Mouse (Mus musculus) testis, adult 2 months (tissue): Measurements from ENCODE around the gene Sdhb. TPM values are rescaled to one million over a fixed set of nuclear protein-coding genes. Genes with fewer than 3 reads are reported as not detected.

Experiments used
- H3K27ac ChIP-seq: fragments of 200-500 bp; 2 replicates; pipeline ENCODE4 v1.5.1; 2012; ENCODE audit warnings: low read depth, low read length; ENCODE audit not compliant: control insufficient read depth, insufficient read depth
- H3K27me3 ChIP-seq: fragments of 200-500 bp; 2 replicates; pipeline ENCODE4 v1.6.1; 2012; ENCODE audit warnings: mild to moderate bottlenecking, low read length, moderate library complexity; ENCODE audit not compliant: control insufficient read depth, insufficient read depth
- H3K36me3 ChIP-seq: fragments of 200-500 bp; 2 replicates; pipeline ENCODE4 v1.6.1; 2012; ENCODE audit warnings: mild to moderate bottlenecking, low read length; ENCODE audit not compliant: control insufficient read depth, insufficient read depth
- H3K4me1 ChIP-seq: fragments of 200-500 bp; 2 replicates; pipeline ENCODE4 v1.6.1; 2012; ENCODE audit warnings: low read length; ENCODE audit not compliant: control insufficient read depth, insufficient read depth
- H3K4me3 ChIP-seq: fragments of 200-500 bp; 2 replicates; pipeline ENCODE4 v1.5.1; 2012; ENCODE audit warnings: low read depth, mild to moderate bottlenecking, low read length, moderate library complexity, mixed read lengths; ENCODE audit not compliant: control insufficient read depth
- CTCF ChIP-seq: fragments of 200-500 bp; IDR thresholded peaks from 2 replicates; pipeline ENCODE4 v1.5.1; 2012; ENCODE audit warnings: low read depth, mild to moderate bottlenecking, inconsistent platforms, low read length, moderate library complexity; ENCODE audit not compliant: control insufficient read depth, insufficient read depth, insufficient replicate concordance
- POLR2A ChIP-seq: fragments of 200-500 bp; IDR thresholded peaks from 2 replicates; pipeline ENCODE4 v1.6.1; 2012; ENCODE audit warnings: low read depth, mild to moderate bottlenecking, inconsistent platforms, low read length, moderate library complexity; ENCODE audit not compliant: control insufficient read depth
- polyA plus RNA-seq: library from polyadenylated mRNA; depleted of rRNA; stranded (reverse); fragments of >200 nt; gene quantifications from 2 replicates; pipeline ENCODE4 v1.2.3, GENCODE M21; 2012

Gene Sdhb
- polyA plus RNA-seq, 1 experiment, result 97.1 TPM

DNA sequence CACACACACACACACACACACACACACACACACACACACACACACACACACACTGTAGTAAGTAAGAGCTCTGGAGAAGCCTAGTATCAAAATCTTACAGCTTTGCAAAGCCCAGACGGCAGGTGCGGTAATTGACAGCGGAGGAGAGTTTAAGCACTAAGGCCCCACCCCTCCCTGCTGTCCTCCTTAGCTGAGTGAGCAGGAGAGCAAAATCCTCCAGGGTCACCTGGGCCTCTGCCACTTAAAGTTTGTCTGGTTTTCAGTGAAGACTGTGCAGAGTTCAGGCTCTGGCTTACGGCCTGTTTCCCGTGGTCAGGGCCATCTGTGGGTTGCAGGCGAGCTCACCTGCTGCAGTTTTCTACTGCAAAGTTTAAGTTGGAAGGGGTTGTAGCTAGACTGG, 12.5 kb upstream of the Sdhb start:
- TF ChIP-seq POLR2A, result no peak
- TF ChIP-seq CTCF, result no peak
- Histone ChIP-seq H3K4me1 (no peaks in the 10 kb centered on the region), H3K4me3 (no peak overlapping the region), H3K27me3 (no peaks in the 10 kb centered on the region), H3K27ac (no peak overlapping the region), H3K36me3 (no peaks in the 10 kb centered on the region)

DNA sequence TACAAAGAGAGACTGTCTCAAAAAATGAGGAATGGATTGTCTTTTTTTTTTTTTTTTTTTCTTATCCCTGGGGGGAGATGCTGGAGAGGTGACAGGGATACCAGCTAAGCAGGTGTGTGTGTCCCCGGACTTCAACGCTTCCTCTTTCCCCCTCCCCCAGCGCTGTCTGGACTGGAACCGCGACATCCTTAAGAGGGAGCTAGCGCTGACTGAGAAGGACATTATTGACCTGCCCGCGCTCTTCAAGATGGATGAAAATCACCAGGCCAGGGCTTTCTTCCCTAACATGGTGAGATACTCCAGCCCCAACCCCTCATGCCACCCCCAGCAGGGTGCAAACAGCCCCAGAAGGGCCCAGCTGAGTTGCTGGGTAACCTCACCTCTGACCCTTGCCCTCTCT, 12.0 kb upstream of the Sdhb start:
- TF ChIP-seq POLR2A (no peak), CTCF (no peak)

DNA sequence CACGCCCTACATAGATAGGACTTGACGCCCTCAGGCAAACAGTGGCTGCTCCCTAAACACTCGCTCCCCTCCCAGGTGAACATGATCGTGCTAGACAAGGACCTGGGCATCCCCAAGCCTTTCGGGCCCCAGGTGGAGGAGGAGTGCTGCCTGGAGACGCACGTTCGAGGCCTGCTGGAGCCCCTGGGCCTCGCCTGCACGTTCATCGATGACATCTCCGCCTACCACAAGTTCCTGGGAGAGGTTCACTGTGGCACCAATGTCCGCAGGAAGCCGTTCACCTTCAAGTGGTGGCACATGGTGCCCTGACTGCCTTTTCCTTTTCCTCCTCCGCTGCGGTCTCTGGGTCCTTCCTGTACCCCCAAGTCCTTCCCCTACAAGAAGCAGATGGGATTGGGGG, 11.4 kb upstream of the Sdhb start:
- no peak for TF ChIP-seq CTCF
- no peak for TF ChIP-seq POLR2A
- no peak overlapping the region for H3K4me3 ChIP-seq
- H3K27me3 ChIP-seq, result no peaks in the 10 kb centered on the region
- no peak overlapping the region for H3K27ac ChIP-seq
- H3K36me3 ChIP-seq, result no peaks in the 10 kb centered on the region
- no peaks in the 10 kb centered on the region for H3K4me1 ChIP-seq

More for the DNA sequence above, 12.0 kb upstream of the Sdhb start:
- no peaks in the 10 kb centered on the region for H3K36me3 ChIP-seq
- H3K27ac ChIP-seq, result no peak overlapping the region
- no peaks in the 10 kb centered on the region for H3K4me1 ChIP-seq
- no peaks in the 10 kb centered on the region for H3K27me3 ChIP-seq
- H3K4me3 ChIP-seq, result no peak overlapping the region

DNA sequence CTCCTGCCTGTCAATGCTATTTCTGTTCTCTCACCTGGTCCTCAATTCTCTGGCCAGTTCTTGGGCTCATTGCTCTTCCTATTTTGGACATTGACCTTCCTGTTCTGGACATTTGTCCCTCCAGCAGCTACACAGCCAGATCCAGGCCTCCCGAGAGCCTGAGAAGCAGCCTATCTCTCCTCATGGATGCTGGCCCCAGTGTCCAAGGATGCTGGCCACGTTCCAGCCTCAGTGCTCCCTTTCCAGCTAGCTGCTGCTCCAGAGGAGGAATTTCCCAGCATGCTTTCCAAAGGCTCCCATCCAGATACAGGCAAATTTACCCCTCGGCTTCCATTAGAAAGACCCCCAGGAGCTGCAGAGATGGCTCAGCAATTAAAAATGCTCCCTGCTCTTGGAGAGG, 10.4 kb upstream of the Sdhb start:
- Histone ChIP-seq H3K27me3 (no peaks in the 10 kb centered on the region), H3K4me1 (no peaks in the 10 kb centered on the region)
- TF ChIP-seq POLR2A (no peak), CTCF (no peak)

DNA sequence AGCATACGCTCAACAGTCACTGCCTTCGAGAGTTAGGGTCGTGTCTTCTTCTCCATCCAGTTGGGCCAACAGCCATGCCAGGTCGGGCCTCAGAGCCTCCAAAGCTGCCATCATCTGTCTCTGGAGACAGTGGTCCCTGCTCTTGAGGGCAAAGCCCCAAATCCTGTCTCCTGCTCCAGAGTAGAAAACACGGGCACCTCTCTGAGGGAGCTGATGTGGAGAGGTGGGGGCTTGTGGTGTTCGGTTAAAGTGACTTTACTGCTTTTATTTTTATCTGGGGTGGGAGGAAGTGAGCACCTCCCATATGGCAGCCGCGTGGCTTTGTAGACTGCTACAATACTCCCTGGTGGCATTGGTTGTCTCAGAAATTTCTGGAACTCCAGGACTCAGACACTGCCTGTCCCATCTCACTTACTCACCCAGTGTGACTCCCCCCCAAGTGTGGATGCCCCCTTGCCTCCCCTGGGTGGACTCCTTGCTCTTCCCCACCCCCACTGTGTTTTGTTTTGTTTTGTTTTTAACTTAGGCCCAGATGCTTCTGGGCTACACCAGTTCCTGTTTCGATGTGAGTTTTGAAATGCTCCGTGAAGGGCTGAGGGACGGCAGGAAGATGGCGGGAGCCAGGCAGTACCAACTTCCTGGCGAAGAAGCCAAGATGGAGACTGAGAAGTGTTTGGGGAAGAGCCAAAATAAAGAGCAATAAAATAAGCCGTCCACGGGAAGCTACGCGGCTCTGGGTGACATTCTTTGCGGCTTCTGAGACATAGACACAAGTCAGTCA, 9.0 kb upstream of the Sdhb start:
- no peaks in the 10 kb centered on the region for H3K4me1 ChIP-seq
- H3K4me3 ChIP-seq, result no peak overlapping the region
- H3K27me3 ChIP-seq, result no peaks in the 10 kb centered on the region
- H3K27ac ChIP-seq, result no peak overlapping the region
- H3K36me3 ChIP-seq, result no peaks in the 10 kb centered on the region
- TF ChIP-seq CTCF, result no peak
- no peak for TF ChIP-seq POLR2A

More for the DNA sequence above, 10.4 kb upstream of the Sdhb start:
- Histone ChIP-seq H3K27ac (no peak overlapping the region), H3K36me3 (no peaks in the 10 kb centered on the region), H3K4me3 (no peak overlapping the region)

DNA sequence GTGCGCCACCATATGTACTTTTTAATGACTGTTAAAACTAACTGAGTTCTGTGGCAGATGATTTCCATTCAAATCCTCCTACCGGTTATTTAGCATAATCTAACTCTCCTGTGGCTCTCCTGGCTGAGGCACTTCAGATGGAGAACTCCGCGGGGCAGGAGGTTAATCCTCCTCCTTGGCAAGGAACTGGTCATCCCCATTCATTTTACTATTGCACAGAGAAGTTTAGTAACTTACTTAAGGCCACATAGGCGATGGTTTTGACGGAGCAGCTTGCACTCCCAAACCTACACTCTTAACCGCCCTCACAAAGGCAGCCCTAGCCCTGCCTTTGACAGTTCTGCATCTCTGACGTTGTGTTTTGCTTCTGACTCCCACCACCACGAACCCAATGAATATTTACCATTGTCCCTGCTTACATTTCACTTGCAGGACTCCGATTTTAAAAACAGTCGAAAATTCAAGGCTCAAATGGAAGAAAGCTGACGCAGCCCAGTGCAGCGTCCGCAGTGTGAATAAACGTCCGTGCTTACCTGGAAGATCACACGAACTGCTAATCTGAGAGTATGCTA, 3.8 kb upstream of the Sdhb start:
- H3K27me3 ChIP-seq, result no peaks in the 10 kb centered on the region
- no peak overlapping the region for H3K27ac ChIP-seq
- H3K4me1 ChIP-seq, result peaks cover 13% of the 10 kb centered on the region
- H3K36me3 ChIP-seq, result no peaks in the 10 kb centered on the region
- H3K4me3 ChIP-seq, result peak overlapping the region; percentile 23
- TF ChIP-seq POLR2A (no peak), CTCF (no peak)

DNA sequence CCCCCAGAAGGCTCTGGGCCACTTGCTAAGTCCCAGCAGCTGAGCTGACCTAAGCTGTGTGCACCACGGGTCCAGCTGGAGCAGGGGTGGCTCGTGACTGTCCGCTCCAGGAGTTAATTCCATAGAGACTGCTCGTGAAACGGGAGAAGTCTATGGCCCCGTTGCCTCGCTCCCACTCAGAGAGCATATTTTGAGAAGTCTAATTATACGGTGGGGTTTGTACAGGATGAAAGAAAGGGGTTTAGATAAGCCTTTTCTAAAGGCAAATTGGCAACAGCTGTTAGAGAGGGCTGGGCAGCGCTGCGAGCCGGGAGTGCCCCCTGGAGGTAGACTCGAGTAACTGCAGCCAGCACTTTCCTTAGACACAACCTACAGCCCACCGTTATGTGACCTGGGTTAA, 3.3 kb upstream of the Sdhb start:
- Histone ChIP-seq H3K4me1 (peaks cover 17% of the 10 kb centered on the region), H3K27ac (no peak overlapping the region), H3K4me3 (peak overlapping the region; percentile 23), H3K36me3 (no peaks in the 10 kb centered on the region), H3K27me3 (no peaks in the 10 kb centered on the region)
- peak; percentile 98 for TF ChIP-seq CTCF
- TF ChIP-seq POLR2A, result no peak

DNA sequence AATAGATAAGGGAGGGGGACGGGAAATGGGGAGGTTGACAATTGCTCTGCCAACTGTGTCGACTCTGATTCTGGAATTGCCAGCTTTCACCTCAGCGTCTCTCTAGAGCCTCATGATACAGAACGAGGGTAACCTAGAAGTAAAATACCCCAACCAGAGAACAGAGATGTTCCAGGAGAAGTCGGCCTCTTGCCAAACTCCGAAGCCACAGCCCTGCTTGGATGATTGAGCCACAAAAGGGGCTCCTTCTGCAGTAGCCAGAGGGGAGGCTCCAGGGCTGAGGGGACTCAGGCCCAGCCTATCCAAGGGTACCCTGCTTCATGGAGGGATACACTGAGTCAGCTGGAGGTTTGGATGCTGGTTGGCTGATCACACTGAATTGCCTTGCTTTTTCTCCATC, 2.7 kb upstream of the Sdhb start:
- Histone ChIP-seq H3K4me1 (peaks cover 17% of the 10 kb centered on the region), H3K4me3 (no peak overlapping the region), H3K27ac (no peak overlapping the region), H3K36me3 (no peaks in the 10 kb centered on the region), H3K27me3 (no peaks in the 10 kb centered on the region)
- TF ChIP-seq POLR2A (no peak), CTCF (no peak)
